Mouse (Mus musculus): ENCODE data around the gene Gcgr. TPM values are rescaled to one million over a fixed set of nuclear protein-coding genes. Genes with fewer than 3 reads are reported as not detected.

Gene Gcgr
- total RNA-seq, 2 experiments from 2014 or later = 0.93 to 0.94 TPM

Other genes with a start within 250 kb of the Gcgr start
- gene Actg1, start 182.2 kb upstream of the Gcgr start, total RNA-seq (2021) = 100 to 1,000 TPM; 286 to 296 TPM
- not detected for gene Fscn2, start 169.2 kb upstream of the Gcgr start, total RNA-seq (2021)
- gene Faap100, start 151.9 kb upstream of the Gcgr start, total RNA-seq (2021) = 10 to 100 TPM; 10.6 to 11.7 TPM
- gene Nploc4, start 93.0 kb upstream of the Gcgr start, total RNA-seq (2021) = 10 to 100 TPM; 62.0 to 65.2 TPM
- gene Tspan10, start 88.1 kb upstream of the Gcgr start, total RNA-seq (2021) = 1 to 10 TPM; 1.0 to 2.3 TPM
- gene Pde6g, start 77.2 kb upstream of the Gcgr start, total RNA-seq (2021) = under 1 TPM in 1 of 2 experiments, not detected in 1; 0.57 TPM
- gene Oxld1, start 72.6 kb upstream of the Gcgr start, total RNA-seq (2021) = 10 to 100 TPM; 58.1 to 70.3 TPM
- gene Ccdc137, start 72.6 kb upstream of the Gcgr start, total RNA-seq (2021) = 1 to 10 TPM; 6.0 to 7.3 TPM
- 10 to 100 TPM; 10.1 to 12.0 TPM for gene Arl16, start 63.1 kb upstream of the Gcgr start, total RNA-seq (2021)
- gene Mrpl12, start 46.1 kb upstream of the Gcgr start, total RNA-seq (2021) = 100 to 1,000 TPM; 245 to 267 TPM
- 10 to 100 TPM; 15.4 to 15.9 TPM for gene Slc25a10, start 38.9 kb upstream of the Gcgr start, total RNA-seq (2021)
- gene Mcrip1, start 19.0 kb downstream of the Gcgr start, total RNA-seq (2021) = 10 to 100 TPM; 39.1 to 44.1 TPM
- gene Ppp1r27, start 20.4 kb downstream of the Gcgr start, total RNA-seq (2021) = under 1 TPM in 1 of 2 experiments, not detected in 1; 0.35 TPM
- 100 to 1,000 TPM; 230 TPM for gene P4hb, start 42.6 kb downstream of the Gcgr start, total RNA-seq (2021)
- 100 to 1,000 TPM; 133 to 144 TPM for gene Arhgdia, start 50.9 kb downstream of the Gcgr start, total RNA-seq (2021)
- 10 to 100 TPM; 44.1 to 46.9 TPM for gene Alyref, start 67.7 kb downstream of the Gcgr start, total RNA-seq (2021)
- gene Anapc11, start 67.7 kb downstream of the Gcgr start, total RNA-seq (2021) = 10 to 100 TPM; 84.4 to 89.0 TPM
- not detected for gene Npb, start 77.8 kb downstream of the Gcgr start, total RNA-seq (2021)
- 10 to 100 TPM; 47.2 to 51.2 TPM for gene Pcyt2, start 87.2 kb downstream of the Gcgr start, total RNA-seq (2021)
- 1 to 10 TPM; 6.9 to 8.9 TPM for gene Sirt7, start 94.5 kb downstream of the Gcgr start, total RNA-seq (2021)
- 10 to 100 TPM; 33.7 to 35.7 TPM for gene Mafg, start 102.9 kb downstream of the Gcgr start, total RNA-seq (2021)
- gene Pycr1, start 113.1 kb downstream of the Gcgr start, total RNA-seq (2021) = 1 to 10 TPM; 1.1 to 1.3 TPM
- gene Myadml2, start 117.5 kb downstream of the Gcgr start, total RNA-seq (2021) = 10 to 100 TPM; 77.0 to 81.2 TPM
- under 1 TPM in 1 of 2 experiments, not detected in 1; 0.33 TPM for gene Notum, start 130.5 kb downstream of the Gcgr start, total RNA-seq (2021)
- 10 to 100 TPM; 28.5 to 31.3 TPM for gene Aspscr1, start 142.3 kb downstream of the Gcgr start, total RNA-seq (2021)
- 10 to 100 TPM; 32.5 to 34.2 TPM for gene Cenpx, start 183.0 kb downstream of the Gcgr start, total RNA-seq (2021)
- 1 to 10 TPM; 3.8 to 4.3 TPM for gene Lrrc45, start 183.2 kb downstream of the Gcgr start, total RNA-seq (2021)
- 1 to 10 TPM; 1.1 to 1.3 TPM for gene Rac3, start 190.8 kb downstream of the Gcgr start, total RNA-seq (2021)
- gene Dcxr, start 196.6 kb downstream of the Gcgr start, total RNA-seq (2021) = 10 to 100 TPM; 16.6 to 16.7 TPM
- 10 to 100 TPM; 20.9 to 82.2 TPM for gene Cbr2, start 201.4 kb downstream of the Gcgr start, total RNA-seq (2021)
- 10 to 100 TPM; 23.6 to 49.8 TPM for gene Hmga1b, start 232.1 kb downstream of the Gcgr start, total RNA-seq (2021)